Mouse (Mus musculus): ENCODE results near the gene Melk. TPM values are rescaled to one million over a fixed set of nuclear protein-coding genes. Genes with fewer than 3 reads are reported as not detected.

Melk gene
- polyA plus RNA-seq, 1 experiment from 2014 or later: 17.3 TPM

GRCm38 (mm10) chr4:44402607-44403006, 101.9 kb downstream of the Melk start:
- no peaks in the 10 kb centered on the region for H3K9me3 ChIP-seq (ENCODE audit: control insufficient read depth, low read length)
- no peaks in the 10 kb centered on the region for H3K27me3 ChIP-seq (replicated peaks; ENCODE audit: control insufficient read depth, insufficient read depth, low read length)
- H3K9ac ChIP-seq (replicated peaks; ENCODE audit: low read depth, low read length): no peak overlapping the region
- H3K36me3 ChIP-seq (ENCODE audit: control insufficient read depth, insufficient read depth): no peaks in the 10 kb centered on the region
- no peak for ATAC-seq
- no peaks in the 10 kb centered on the region for H3K4me1 ChIP-seq (replicated peaks; ENCODE audit: control insufficient read depth, insufficient read depth, low read length)
- 9% methylated on average over 5 of the region's 5 CpGs for WGBS
- no peak overlapping the region for H3K4me3 ChIP-seq (replicated peaks; ENCODE audit: low read length)
- no peak overlapping the region for H3K4me2 ChIP-seq (ENCODE audit: low read length)
- no peak overlapping the region for H3K27ac ChIP-seq (ENCODE audit: low read length)

GRCm38 (mm10) chr4:44404487-44404886, 103.8 kb downstream of the Melk start:
- Histone ChIP-seq H3K4me1 (replicated peaks; ENCODE audit: control insufficient read depth, insufficient read depth, low read length) (no peaks in the 10 kb centered on the region), H3K9ac (replicated peaks; ENCODE audit: low read depth, low read length) (no peak overlapping the region), H3K4me3 (replicated peaks; ENCODE audit: low read length) (no peak overlapping the region), H3K36me3 (ENCODE audit: control insufficient read depth, insufficient read depth) (no peaks in the 10 kb centered on the region), H3K9me3 (ENCODE audit: control insufficient read depth, low read length) (no peaks in the 10 kb centered on the region), H3K27me3 (replicated peaks; ENCODE audit: control insufficient read depth, insufficient read depth, low read length) (no peaks in the 10 kb centered on the region), H3K4me2 (ENCODE audit: low read length) (no peak overlapping the region), H3K27ac (ENCODE audit: low read length) (no peak overlapping the region)
- ATAC-seq: no peak
- WGBS: 84% methylated on average over 5 of the region's 5 CpGs

Other genes with a start within 250 kb of the Melk start
- gene Gne, start 216.7 kb upstream of the Melk start, polyA plus RNA-seq (2015; fragmentation: Nextera tagmentation; extraction: Ambion mirVana): 29.2 and 30.6 TPM in 2 replicates
- 39.8 and 41.7 TPM in 2 replicates for gene Rnf38, start 67.1 kb upstream of the Melk start, polyA plus RNA-seq (2015; fragmentation: Nextera tagmentation; extraction: Ambion mirVana)